Mouse (Mus musculus) 3T3-L1 (cell line): ENCODE results near the gene Rnf39.
A peak's percentile ranks its signal among the peaks of the same experiment; 100 is the strongest.
"Not testable (repeated sequence)": the region's sequence is repeated elsewhere in the genome, so short reads cannot be mapped to it uniquely, and the experiment has no call there.

ENCODE experiments used
- DNase-seq: peaks from one replicate; pipeline ENCODE4 v3.0.0-alpha.2; 2015; ENCODE audit warnings: low read depth, low spot score

The Rnf39 gene

GRCm38 (mm10) chr17:36982253-36983155 lies 39.8 kb downstream of the Rnf39 start:
- DNase-seq: no peak

GRCm38 (mm10) chr17:36988475-36988874 lies 45.8 kb downstream of the Rnf39 start:
- no peak for DNase-seq

GRCm38 (mm10) chr17:36989437-36989836 lies 46.7 kb downstream of the Rnf39 start, which contains the start of gene H2-M5:
Gene H2-M5, minus strand, starts transcription at chr17:36989537.
- DNase-seq: no peak

- DNase-seq: not testable (repeated sequence)
Observed at GRCm38 (mm10) chr17:36990630-36991029, 47.9 kb downstream of the Rnf39 start.

GRCm38 (mm10) chr17:36992336-36993104 lies 49.8 kb downstream of the Rnf39 start:
- DNase-seq: no peak

- no peak for DNase-seq
Observed at GRCm38 (mm10) chr17:36993770-36994325, 51.1 kb downstream of the Rnf39 start.

GRCm38 (mm10) chr17:36994528-36994927 lies 51.8 kb downstream of the Rnf39 start:
- DNase-seq: no peak

- no peak for DNase-seq
Observed at GRCm38 (mm10) chr17:36995448-36995847, 52.7 kb downstream of the Rnf39 start.

- DNase-seq: peak; percentile 95
Observed at GRCm38 (mm10) chr17:36997033-36997735, 54.5 kb downstream of the Rnf39 start.
